Mouse (Mus musculus) cortical plate, adult 2 months (tissue): ENCODE results near the gene Gpatch4.

Experiments
- CTCF ChIP-seq: fragments of 200-500 bp; IDR thresholded peaks from 2 replicates; pipeline ENCODE4 v1.5.1; 2011; ENCODE audit warnings: mild to moderate bottlenecking, control low read depth, low read length; ENCODE audit not compliant: insufficient read depth; ENCODE audit errors: extremely low read depth
- POLR2A ChIP-seq: fragments of 200-500 bp; IDR thresholded peaks from 2 replicates; pipeline ENCODE4 v1.6.1; 2011; ENCODE audit warnings: mild to moderate bottlenecking, low read length, control low read depth; ENCODE audit not compliant: insufficient read depth; ENCODE audit errors: extremely low read depth

DNA sequence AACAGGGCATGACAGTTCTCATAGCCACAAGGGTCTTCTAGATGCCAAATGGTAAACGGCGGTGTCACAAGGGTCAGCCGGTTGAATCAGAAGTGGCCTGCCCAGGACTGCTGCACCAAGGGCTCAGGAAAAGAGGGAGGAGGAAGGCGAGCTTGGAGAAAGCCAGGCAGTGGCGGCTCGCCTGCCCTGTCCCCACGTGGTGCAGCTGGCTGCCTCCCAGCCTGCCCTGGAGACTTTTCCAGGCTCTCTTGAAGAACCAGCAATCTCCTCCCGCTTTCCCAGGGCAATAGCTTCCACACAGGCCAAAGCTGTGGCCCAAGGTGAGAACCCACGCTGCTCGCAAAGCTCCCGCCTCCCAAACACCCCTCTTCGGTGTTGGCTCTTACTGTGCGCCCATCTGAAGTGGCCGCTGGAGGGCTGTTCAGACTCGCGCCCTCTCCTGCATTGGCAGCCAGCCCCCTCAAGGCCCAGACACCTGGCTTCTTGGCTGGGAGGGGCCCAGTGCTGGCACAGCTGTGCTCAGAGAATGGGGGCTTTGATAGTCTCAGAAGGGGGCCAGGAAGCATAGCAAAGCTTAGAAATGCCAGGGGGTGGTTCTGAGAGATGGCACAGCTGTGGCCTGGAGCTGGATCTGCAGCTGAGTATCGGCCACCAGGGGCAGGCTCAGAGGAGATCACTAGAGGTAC lies 40.5 kb upstream of the Gpatch4 start:
- no peak for TF ChIP-seq POLR2A
- TF ChIP-seq CTCF = no peak
